Mouse (Mus musculus) kidney, adult 2 months (tissue): Measurements from ENCODE around the gene Slc29a4. TPM values are rescaled to one million over a fixed set of nuclear protein-coding genes. Genes with fewer than 3 reads are reported as not detected.

Experiments
- DNase-seq: peaks from one replicate; pipeline ENCODE4 v3.0.0; 2021
- H3K27ac ChIP-seq: fragments of 200-500 bp; 2 replicates; pipeline ENCODE4 v1.5.1; 2012; ENCODE audit warnings: low read depth, low read length, control low read depth, inconsistent platforms; ENCODE audit not compliant: insufficient read depth
- H3K27me3 ChIP-seq: fragments of 200-500 bp; replicated peaks from 2 replicates; pipeline ENCODE4 v1.6.1; 2012; ENCODE audit warnings: mild to moderate bottlenecking, moderate library complexity, low read length, inconsistent platforms; ENCODE audit not compliant: control insufficient read depth, insufficient read depth
- H3K36me3 ChIP-seq: fragments of 200-500 bp; 2 replicates; pipeline ENCODE4 v1.6.1; 2012; ENCODE audit warnings: mild to moderate bottlenecking, moderate library complexity, low read length, inconsistent platforms; ENCODE audit not compliant: control insufficient read depth, insufficient read depth
- H3K4me1 ChIP-seq: fragments of 200-500 bp; 2 replicates; pipeline ENCODE4 v1.6.1; 2011; ENCODE audit warnings: low read length; ENCODE audit not compliant: control insufficient read depth, insufficient read depth
- H3K4me3 ChIP-seq: fragments of 200-500 bp; 2 replicates; pipeline ENCODE4 v1.5.1; 2011; ENCODE audit warnings: mild to moderate bottlenecking, low read depth, low read length, control low read depth; ENCODE audit not compliant: insufficient read depth
- CTCF ChIP-seq: fragments of 200-500 bp; conservative IDR thresholded peaks from 2 replicates; pipeline ENCODE4 v1.5.1; 2011; ENCODE audit warnings: low read depth, mild to moderate bottlenecking, control low read depth, low read length, moderate library complexity, mixed read lengths; ENCODE audit not compliant: insufficient read depth, insufficient read length
- POLR2A ChIP-seq: fragments of 200-500 bp; IDR thresholded peaks from one replicate; pipeline ENCODE4 v1.6.1; 2011; ENCODE audit warnings: low read depth, low read length, control low read depth
- WGBS: fragments of 180-500 bp; shearing (Covaris S2); methylation state at CpG from one replicate; pipeline ENCODE4 v1.1.7; 2018; 5-methylcytosine and 5-hydroxymethylcytosine counted together
- polyA plus RNA-seq: library from polyadenylated mRNA; depleted of rRNA; stranded (reverse); fragments of >200 nt; gene quantifications from 2 replicates; pipeline ENCODE4 v1.2.3, GENCODE M21; 2012

Slc29a4 gene
- polyA plus RNA-seq, 1 experiment, result 1.1 TPM

GRCm38 (mm10) chr5:142682529-142682928 lies 9.8 kb upstream of the Slc29a4 start:
- WGBS, result 92% methylated on average over 5 of the region's 5 CpGs
- no peak overlapping the region for H3K27ac ChIP-seq
- no peak for DNase-seq
- no peaks in the 10 kb centered on the region for H3K27me3 ChIP-seq
- no peaks in the 10 kb centered on the region for H3K4me1 ChIP-seq
- no peaks in the 10 kb centered on the region for H3K36me3 ChIP-seq
- no peak overlapping the region for H3K4me3 ChIP-seq
- no peak for TF ChIP-seq POLR2A
- TF ChIP-seq CTCF, result no peak

DNA sequence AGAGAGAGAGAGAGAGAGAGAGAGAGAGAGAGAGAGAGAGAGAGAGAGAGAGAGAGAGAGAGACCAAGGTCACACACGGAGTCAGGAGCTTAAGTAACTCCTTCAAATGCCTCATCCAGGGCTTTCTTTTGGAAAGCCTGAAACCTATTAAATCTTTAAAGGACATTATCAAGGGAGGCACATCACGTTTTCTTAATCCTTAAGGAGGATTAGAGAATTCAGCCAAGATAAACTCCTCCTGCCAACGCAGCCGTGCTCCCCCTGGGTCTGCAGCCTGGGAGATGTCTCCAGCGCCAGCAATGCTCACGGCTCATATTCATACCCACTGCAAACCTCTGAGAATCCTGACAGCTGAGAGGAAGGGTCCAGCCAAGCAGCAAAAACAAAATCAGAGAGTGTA lies 3.4 kb upstream of the Slc29a4 start:
- Histone ChIP-seq H3K27me3 (no peaks in the 10 kb centered on the region), H3K27ac (no peak overlapping the region), H3K4me3 (no peak overlapping the region), H3K36me3 (no peaks in the 10 kb centered on the region), H3K4me1 (no peaks in the 10 kb centered on the region)
- TF ChIP-seq CTCF (no peak), POLR2A (no peak)
- no peak for DNase-seq
- 53% methylated on average over 6 of the region's 6 CpGs for whole genome bisulfite sequencing

- TF ChIP-seq POLR2A (no peak), CTCF (no peak)
- Histone ChIP-seq H3K4me1 (no peaks in the 10 kb centered on the region), H3K4me3 (no peak overlapping the region), H3K27me3 (no peaks in the 10 kb centered on the region), H3K36me3 (no peaks in the 10 kb centered on the region), H3K27ac (no peak overlapping the region)
- WGBS, result 51% methylated on average over 3 of the region's 3 CpGs
- no peak for DNase-seq
Measured at GRCm38 (mm10) chr5:142690343-142690742, 2.0 kb upstream of the Slc29a4 start.

- TF ChIP-seq CTCF, result no peak
- no peak for TF ChIP-seq POLR2A
- Histone ChIP-seq H3K4me3 (no peak overlapping the region), H3K36me3 (no peaks in the 10 kb centered on the region), H3K27me3 (no peaks in the 10 kb centered on the region), H3K4me1 (no peaks in the 10 kb centered on the region), H3K27ac (no peak overlapping the region)
- 58% methylated on average over 12 of the region's 12 CpGs for WGBS
- DNase-seq, result no peak
Measured at GRCm38 (mm10) chr5:142692971-142693737, 842 bp downstream of the Slc29a4 start.

DNA sequence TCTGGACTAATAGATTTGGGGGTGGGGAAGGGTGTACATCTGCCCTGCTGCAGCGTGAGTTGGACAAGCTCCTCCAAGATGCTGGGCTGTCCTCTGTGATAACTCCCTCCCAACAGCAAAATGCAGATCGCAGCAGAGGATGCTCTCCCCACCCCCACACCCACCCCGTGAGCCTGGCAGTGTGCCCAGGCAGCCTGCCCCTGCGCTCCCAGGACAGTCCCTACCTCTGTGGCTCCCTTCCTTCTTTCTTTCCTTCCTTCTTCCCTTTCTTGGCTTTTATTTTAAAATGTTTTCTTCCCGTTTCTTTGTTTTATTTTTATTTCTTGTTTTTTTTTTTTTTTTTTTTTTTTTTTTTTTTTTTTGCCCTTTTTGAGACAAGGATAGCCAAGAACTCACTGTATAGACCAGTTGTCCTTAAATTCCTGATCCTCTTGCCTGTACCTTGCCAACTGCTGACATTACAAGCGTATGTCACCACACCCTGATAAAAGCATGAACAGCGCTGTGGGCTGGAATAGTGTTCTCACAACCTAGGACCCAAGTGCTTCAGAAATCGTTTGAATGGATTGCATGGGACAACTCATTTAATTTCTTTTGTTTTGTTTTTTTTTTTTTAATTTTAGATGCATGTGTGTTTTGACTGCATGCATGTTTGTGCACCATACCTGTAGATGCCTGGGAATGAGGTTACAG lies 1.6 kb downstream of the Slc29a4 start:
- WGBS, result 54% methylated on average over 7 of the region's 8 CpGs
- no peak overlapping the region for H3K27ac ChIP-seq
- DNase-seq, result no peak
- no peaks in the 10 kb centered on the region for H3K36me3 ChIP-seq
- no peak overlapping the region for H3K4me3 ChIP-seq
- H3K27me3 ChIP-seq, result no peaks in the 10 kb centered on the region
- TF ChIP-seq POLR2A, result no peak
- no peak for TF ChIP-seq CTCF
- H3K4me1 ChIP-seq, result no peaks in the 10 kb centered on the region

DNA sequence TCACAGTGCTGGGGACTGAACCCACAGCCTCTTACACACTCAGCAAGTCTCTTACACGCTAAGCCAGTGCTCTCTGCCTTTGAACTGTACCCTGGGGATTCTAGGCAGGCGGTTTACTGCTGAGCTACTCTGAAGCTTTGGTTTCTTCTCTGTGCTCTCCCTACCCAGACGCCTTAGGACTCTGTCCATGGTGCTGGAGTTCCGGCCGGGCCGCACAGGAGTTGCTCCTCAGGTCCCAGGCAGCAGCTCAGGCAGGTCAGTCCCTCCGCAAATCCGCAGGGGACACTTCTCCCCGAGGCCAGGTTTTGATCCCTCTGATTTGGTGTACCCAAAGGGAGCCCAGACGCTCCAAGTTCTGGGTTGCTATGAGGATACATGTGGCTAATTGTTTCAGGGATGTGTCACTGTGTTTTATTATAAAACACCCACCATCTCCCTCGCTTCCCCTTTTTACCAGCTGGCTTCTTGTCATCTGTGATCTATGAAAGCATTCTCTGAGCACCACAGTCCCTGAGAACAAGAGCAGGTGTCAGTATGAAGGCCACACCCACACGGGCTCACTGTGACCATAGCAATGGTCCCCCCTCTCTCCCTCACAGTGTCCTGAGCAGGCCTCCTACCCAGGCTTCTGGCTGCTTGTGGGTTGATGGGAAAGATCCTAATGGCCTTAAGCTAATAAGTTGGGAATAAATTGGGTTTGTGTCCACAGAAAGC lies 2.5 kb downstream of the Slc29a4 start:
- no peaks in the 10 kb centered on the region for H3K27me3 ChIP-seq
- no peak overlapping the region for H3K27ac ChIP-seq
- no peak overlapping the region for H3K4me3 ChIP-seq
- H3K36me3 ChIP-seq, result no peaks in the 10 kb centered on the region
- peak; percentile 49 for DNase-seq
- WGBS, result 12% methylated on average over 12 of the region's 12 CpGs
- TF ChIP-seq POLR2A (no peak), CTCF (no peak)
- H3K4me1 ChIP-seq, result no peaks in the 10 kb centered on the region

DNA sequence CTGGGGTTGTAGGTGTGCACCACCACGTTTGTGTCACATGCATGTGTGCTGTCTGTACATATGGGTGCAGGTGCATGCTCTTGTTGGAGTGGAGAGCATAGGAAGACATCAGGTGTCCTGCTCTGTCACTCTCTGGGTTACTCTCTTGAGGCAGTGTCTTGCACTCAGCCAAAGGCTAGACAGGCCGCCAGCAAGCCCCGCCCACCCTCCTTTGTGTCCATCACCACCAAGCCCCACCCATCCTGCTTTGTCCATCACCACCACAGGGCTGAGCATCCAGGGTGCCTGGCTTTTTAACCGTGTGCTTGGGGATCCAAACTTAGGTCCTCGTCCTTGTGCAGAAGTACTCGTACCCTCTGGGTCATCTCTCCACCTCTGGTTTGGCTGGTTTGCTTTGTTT lies 3.9 kb downstream of the Slc29a4 start:
- Histone ChIP-seq H3K4me1 (no peaks in the 10 kb centered on the region), H3K27me3 (no peaks in the 10 kb centered on the region), H3K36me3 (no peaks in the 10 kb centered on the region), H3K4me3 (no peak overlapping the region), H3K27ac (no peak overlapping the region)
- TF ChIP-seq CTCF (no peak), POLR2A (no peak)
- WGBS, result 34% methylated on average over 6 of the region's 6 CpGs
- DNase-seq, result no peak
